Mouse (Mus musculus) CH12.LX (cell line): ENCODE measurements around the gene Nptx1. TPM values are rescaled to one million over a fixed set of nuclear protein-coding genes. Genes with fewer than 3 reads are reported as not detected.

Experiments
- DNase-seq: peaks from one replicate; pipeline ENCODE4 v3.0.0-alpha.2; 2013; ENCODE audit errors: extremely low read depth
- H3K27ac ChIP-seq: 2 replicates; pipeline ENCODE4 v1.5.1; 2012; ENCODE audit warnings: low read depth, mild to moderate bottlenecking, control low read depth, moderate library complexity; ENCODE audit not compliant: insufficient read depth
- H3K27me3 ChIP-seq: replicated peaks from 2 replicates; pipeline ENCODE3; 2012; ENCODE audit warnings: inconsistent platforms
- H3K36me3 ChIP-seq, 2 experiments: replicated peaks in 1 of 2; 2 replicates each; pipeline versions ENCODE3 to v1.6.1; 2012; ENCODE audit warnings: inconsistent platforms in 1 of 2, low read length in 1 of 2, mild to moderate bottlenecking in 1 of 2, mixed read lengths in 1 of 2, moderate library complexity in 1 of 2; ENCODE audit not compliant: control insufficient read depth in 1 of 2, insufficient read depth in 1 of 2
- H3K4me1 ChIP-seq, 2 experiments: 2 replicates each; pipeline ENCODE4 v1.6.1; 2012; ENCODE audit warnings: inconsistent platforms in 1 of 2, moderate library complexity in 1 of 2; ENCODE audit not compliant: insufficient read depth in 2 of 2, control insufficient read depth in 1 of 2
- H3K4me2 ChIP-seq: 2 replicates; pipeline ENCODE4 v1.6.1; 2012; ENCODE audit warnings: low read depth, mild to moderate bottlenecking, control low read depth; ENCODE audit not compliant: poor library complexity, insufficient read depth, severe bottlenecking
- H3K4me3 ChIP-seq, 3 experiments: fragments of 150-350 bp in 1 of 3; sonication (generic) in 1 of 3; replicated peaks in 1 of 3; 2 replicates each; pipeline versions ENCODE3 to v1.5.1; 2011 to 2012; ENCODE audit warnings: low read depth in 2 of 3, low read length in 2 of 3, mild to moderate bottlenecking in 2 of 3, moderate library complexity in 2 of 3, control low read depth in 1 of 3, improper control_type of control experiment in 1 of 3, inconsistent platforms in 1 of 3, mixed read lengths in 1 of 3; ENCODE audit not compliant: poor library complexity in 1 of 3
- H3K79me2 ChIP-seq: replicated peaks from 2 replicates; pipeline ENCODE4 v1.6.1; 2012; ENCODE audit warnings: mild to moderate bottlenecking, moderate library complexity; ENCODE audit not compliant: control insufficient read depth, poor library complexity, insufficient read depth, severe bottlenecking; ENCODE audit errors: extremely low read depth
- H3K9ac ChIP-seq: 2 replicates; pipeline ENCODE4 v1.6.1; 2012; ENCODE audit warnings: low read depth, mild to moderate bottlenecking, control low read depth, moderate library complexity; ENCODE audit not compliant: insufficient read depth
- H3K9me3 ChIP-seq: replicated peaks from 2 replicates; pipeline ENCODE3; 2012; ENCODE audit warnings: low read length, inconsistent platforms, mixed read lengths
- BHLHE40 ChIP-seq: IDR thresholded peaks from 2 replicates; pipeline ENCODE4 v1.6.1; 2011; ENCODE audit warnings: mild to moderate bottlenecking, low read depth, low read length, improper control_type of control experiment
- CHD1 ChIP-seq: IDR thresholded peaks from 2 replicates; pipeline ENCODE4 v1.6.1; 2012; ENCODE audit warnings: low read depth, low read length, improper control_type of control experiment, inconsistent platforms
- CTCF ChIP-seq, 2 experiments: IDR thresholded peaks in 1 of 2; conservative IDR thresholded peaks in 1 of 2; 2 replicates each; pipeline ENCODE4 v1.5.1; 2011 to 2012; ENCODE audit warnings: low read depth in 2 of 2, low read length in 2 of 2, improper control_type of control experiment in 1 of 2, inconsistent platforms in 1 of 2, mild to moderate bottlenecking in 1 of 2, moderate library complexity in 1 of 2
- E2F4 ChIP-seq: IDR thresholded peaks from 2 replicates; pipeline ENCODE4 v1.6.1; 2011; ENCODE audit warnings: low read depth, low read length, improper control_type of control experiment; ENCODE audit not compliant: insufficient replicate concordance
- EP300 ChIP-seq: IDR thresholded peaks from 2 replicates; pipeline ENCODE4 v1.6.1; 2011; ENCODE audit warnings: low read length, improper control_type of control experiment
- HCFC1 ChIP-seq: IDR thresholded peaks from 2 replicates; pipeline ENCODE4 v1.6.1; 2012; ENCODE audit warnings: low read depth, mild to moderate bottlenecking, inconsistent platforms, low read length, improper control_type of control experiment
- IRF4 ChIP-seq: IDR thresholded peaks from 2 replicates; pipeline ENCODE4 v1.6.1; 2014; ENCODE audit warnings: low read depth, mild to moderate bottlenecking, inconsistent platforms, low read length, improper control_type of control experiment
- JUN ChIP-seq: IDR thresholded peaks from 2 replicates; pipeline ENCODE4 v1.6.1; 2011; ENCODE audit warnings: low read depth, mild to moderate bottlenecking, low read length, improper control_type of control experiment, moderate library complexity; ENCODE audit not compliant: insufficient read depth
- JUND ChIP-seq: conservative IDR thresholded peaks from 2 replicates; pipeline ENCODE4 v1.6.1; 2011; ENCODE audit warnings: low read depth, low read length, improper control_type of control experiment
- KAT2A ChIP-seq: IDR thresholded peaks from 2 replicates; pipeline ENCODE4 v1.6.1; 2012; ENCODE audit warnings: low read length, improper control_type of control experiment, inconsistent platforms; ENCODE audit not compliant: insufficient replicate concordance
- MAFK ChIP-seq: IDR thresholded peaks from 2 replicates; pipeline ENCODE4 v1.6.1; 2011; ENCODE audit warnings: low read length, improper control_type of control experiment; ENCODE audit not compliant: insufficient replicate concordance
- MAZ ChIP-seq: IDR thresholded peaks from 2 replicates; pipeline ENCODE4 v1.6.1; 2012; ENCODE audit warnings: low read depth, mild to moderate bottlenecking, inconsistent platforms, low read length, improper control_type of control experiment, moderate library complexity
- MEF2A ChIP-seq: IDR thresholded peaks from 2 replicates; pipeline ENCODE4 v1.6.1; 2014; ENCODE audit warnings: low read depth, mild to moderate bottlenecking, inconsistent platforms, low read length, improper control_type of control experiment, borderline replicate concordance
- MXI1 ChIP-seq: IDR thresholded peaks from 2 replicates; pipeline ENCODE4 v1.6.1; 2011; ENCODE audit warnings: mild to moderate bottlenecking, low read depth, low read length, improper control_type of control experiment
- MYC ChIP-seq: IDR thresholded peaks from 2 replicates; pipeline ENCODE4 v1.6.1; 2011; ENCODE audit warnings: low read depth, mild to moderate bottlenecking, improper control_type of control experiment, low read length
- POLR2AphosphoS2 ChIP-seq: IDR thresholded peaks from 2 replicates; pipeline ENCODE4 v1.6.1; 2011; ENCODE audit warnings: low read depth, low read length, improper control_type of control experiment
- RAD21 ChIP-seq: IDR thresholded peaks from 2 replicates; pipeline ENCODE4 v1.6.1; 2011; ENCODE audit warnings: low read depth, mild to moderate bottlenecking, low read length, improper control_type of control experiment, moderate library complexity
- SMC3 ChIP-seq: IDR thresholded peaks from 2 replicates; pipeline ENCODE4 v1.6.1; 2011; ENCODE audit warnings: low read depth, low read length, improper control_type of control experiment
- TCF12 ChIP-seq: IDR thresholded peaks from 2 replicates; pipeline ENCODE4 v1.6.1; 2014; ENCODE audit warnings: low read depth, mild to moderate bottlenecking, inconsistent platforms, low read length, improper control_type of control experiment
- USF1 ChIP-seq: IDR thresholded peaks from 2 replicates; pipeline ENCODE4 v1.6.1; 2014; ENCODE audit warnings: low read depth, mild to moderate bottlenecking, inconsistent platforms, low read length, improper control_type of control experiment
- ZC3H11A ChIP-seq: IDR thresholded peaks from 2 replicates; pipeline ENCODE4 v1.6.1; 2012; ENCODE audit warnings: low read depth, mild to moderate bottlenecking, inconsistent platforms, low read length, improper control_type of control experiment
- ZKSCAN1 ChIP-seq: IDR thresholded peaks from 2 replicates; pipeline ENCODE4 v1.6.1; 2012; ENCODE audit warnings: low read depth, inconsistent platforms, low read length, improper control_type of control experiment, borderline replicate concordance
- ZNF384 ChIP-seq: IDR thresholded peaks from 2 replicates; pipeline ENCODE4 v1.6.1; 2012; ENCODE audit warnings: low read depth, low read length, improper control_type of control experiment, inconsistent platforms
- dilution Hi-C: fragments of 300-500 bp; cut with MboI; formaldehyde crosslinking; loops from 2 replicates; pipeline ENCODE4 v1.14.3; 2020; ENCODE audit warnings: low sequenced_read_pairs; ENCODE audit not compliant: extremely low pct_unique_long_range_greater_than_20kb, extremely low pct_ligation_motif_present
- in situ Hi-C: fragments of 300-500 bp; cut with MboI; formaldehyde crosslinking; loops from 3 replicates; pipeline ENCODE4 v1.14.3; 2019; ENCODE audit warnings: low sequenced_read_pairs, low pct_ligation_motif_present, low pct_unique_long_range_greater_than_20kb, mixed read lengths
- polyA plus RNA-seq: library from polyadenylated mRNA; unstranded; fragments of >175 nt; gene quantifications from 2 replicates; pipeline ENCODE4 v1.2.1, GENCODE M21; 2012; ENCODE audit warnings: low read depth; ENCODE audit not compliant: insufficient read length
- total RNA-seq, 2 experiments: library from RNA; depleted of rRNA; stranded (reverse); fragments of 300-350 nt in 1 of 2; fragments of >200 nt in 1 of 2; gene quantifications; 2 replicates each; pipeline ENCODE4 v1.2.3; 2012 to 2014

Nptx1 gene
- total and polyA plus RNA-seq, 3 experiments: under 0.01 TPM; not detected in 2

DNA sequence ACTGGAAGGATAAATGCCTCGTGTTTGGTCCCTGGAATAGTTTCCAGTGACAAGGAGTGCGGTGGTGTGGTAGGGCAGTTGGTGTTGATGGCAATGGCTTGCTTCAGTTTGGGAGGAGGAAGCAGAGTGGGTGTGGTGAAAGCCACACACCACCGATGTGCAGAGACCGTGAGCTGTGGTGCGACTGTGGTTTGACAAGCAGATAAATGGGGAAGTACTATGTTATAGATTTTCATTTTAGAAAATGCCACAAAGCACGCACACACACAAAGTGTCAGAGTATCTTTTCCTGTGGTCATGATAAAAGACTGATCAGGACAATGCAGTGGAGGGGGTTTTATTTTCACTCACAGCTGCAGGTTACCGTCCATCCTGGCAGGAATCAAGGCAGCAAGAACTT lies 41.7 kb upstream of the Nptx1 start:
- in situ Hi-C loops: no loop called here
- peaks cover 2 to 9% of the 10 kb centered on the region in 2 experiments for H3K4me1 ChIP-seq
- peak; percentile 54 for DNase-seq
- H3K36me3 ChIP-seq: no peaks in the 10 kb centered on the region
- no peaks in the 10 kb centered on the region for H3K79me2 ChIP-seq
- no peak overlapping the region for H3K9ac ChIP-seq
- no peak overlapping the region for H3K27ac ChIP-seq
- H3K27me3 ChIP-seq: peaks cover 93% of the 10 kb centered on the region
- H3K9me3 ChIP-seq: peaks cover 12% of the 10 kb centered on the region
- H3K4me3 ChIP-seq: no peak overlapping the region
- dilution Hi-C loops: no loop called here
- H3K4me2 ChIP-seq: no peak overlapping the region
- TF ChIP-seq EP300: 0 out of 2 replicates have a peak, but pooled peaks have one; percentile 15
- no peak for TF ChIP-seq JUN
- peak; percentile 83 for TF ChIP-seq BHLHE40
- TF ChIP-seq MAFK: peak; percentile 75; the same call in 1 of the 2 replicates
- TF ChIP-seq JUND: no peak
- TF ChIP-seq MYC: 0 out of 2 replicates have a peak, but pooled peaks have one; percentile 10

DNA sequence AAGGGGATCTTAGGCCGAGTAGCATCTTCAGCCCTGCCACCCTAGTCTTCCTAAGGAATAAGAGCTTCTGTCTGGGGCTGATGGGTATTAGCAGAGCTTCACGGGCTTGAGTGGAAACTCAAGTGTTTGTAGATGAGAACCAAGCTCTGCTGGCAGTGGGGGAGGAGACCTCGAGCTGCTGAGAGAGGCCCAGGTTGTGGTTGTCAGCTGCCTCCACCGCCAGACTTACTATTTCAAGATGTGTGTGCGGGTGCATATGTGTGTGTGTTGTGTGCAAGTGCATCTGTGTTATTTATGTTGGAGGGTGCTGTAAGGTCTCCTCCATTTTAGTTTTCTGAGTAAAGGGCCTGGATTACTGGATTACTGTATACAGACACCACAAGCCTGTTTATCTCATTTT lies 39.6 kb upstream of the Nptx1 start:
- peaks cover 2 to 9% of the 10 kb centered on the region in 2 experiments for H3K4me1 ChIP-seq
- H3K4me3 ChIP-seq: no peak overlapping the region
- in situ Hi-C loops (no loop called here), dilution Hi-C loops (no loop called here)
- H3K27ac ChIP-seq: no peak overlapping the region
- H3K4me2 ChIP-seq: no peak overlapping the region
- no peaks in the 10 kb centered on the region for H3K36me3 ChIP-seq
- H3K9me3 ChIP-seq: peaks cover 12% of the 10 kb centered on the region
- no peak overlapping the region for H3K9ac ChIP-seq
- TF ChIP-seq ZNF384: no peak
- TF ChIP-seq, all 38 proteins: peak for 0
- H3K79me2 ChIP-seq: no peaks in the 10 kb centered on the region
- H3K27me3 ChIP-seq: peaks cover 79% of the 10 kb centered on the region
- DNase-seq: no peak

DNA sequence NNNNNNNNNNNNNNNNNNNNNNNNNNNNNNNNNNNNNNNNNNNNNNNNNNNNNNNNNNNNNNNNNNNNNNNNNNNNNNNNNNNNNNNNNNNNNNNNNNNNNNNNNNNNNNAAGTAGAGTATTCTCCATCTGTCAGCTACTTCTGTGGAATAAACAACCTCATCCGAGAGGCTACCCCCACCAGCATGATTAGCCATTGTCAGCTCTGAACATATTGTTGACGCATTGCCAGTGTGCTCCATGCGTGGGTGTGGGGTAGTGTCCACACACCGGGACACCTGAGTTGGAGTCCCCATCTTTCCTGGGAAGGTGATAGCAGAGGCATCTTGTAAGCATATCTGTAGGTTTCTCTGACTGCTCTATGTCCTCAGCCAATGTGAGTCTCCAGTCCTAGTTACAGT lies 39.0 kb upstream of the Nptx1 start:
- no peaks in the 10 kb centered on the region for H3K79me2 ChIP-seq
- peaks cover 12% of the 10 kb centered on the region for H3K9me3 ChIP-seq
- H3K4me3 ChIP-seq: no peak overlapping the region
- dilution Hi-C loops: no loop called here
- in situ Hi-C loops: no loop called here
- H3K27me3 ChIP-seq: peaks cover 73% of the 10 kb centered on the region
- no peak for DNase-seq
- no peak overlapping the region for H3K9ac ChIP-seq
- no peaks in the 10 kb centered on the region for H3K36me3 ChIP-seq
- peaks cover 2 to 9% of the 10 kb centered on the region in 2 experiments for H3K4me1 ChIP-seq
- H3K27ac ChIP-seq: no peak overlapping the region
- H3K4me2 ChIP-seq: no peak overlapping the region
- TF ChIP-seq CHD1 (no peak), MAZ (no peak), POLR2AphosphoS2 (no peak), ZKSCAN1 (no peak), KAT2A (no peak), MEF2A (no peak), RAD21 (no peak), MAFK (no peak), MYC (no peak), TCF12 (no peak), USF1 (no peak), CTCF (conservative IDR thresholded peaks at IDR 0.05 in 1 of 2, IDR thresholded peaks at IDR 0.05 in 1 of 2; ENCODE audit: low read depth in 2 of 2, low read length in 2 of 2) (no peak), EP300 (no peak), SMC3 (no peak), IRF4 (no peak), JUN (no peak), ZC3H11A (no peak), MXI1 (no peak), E2F4 (no peak), HCFC1 (no peak)
- TF ChIP-seq, all 38 proteins: peak for 0
